Mouse (Mus musculus) CD8-positive naive resting alpha-beta T cell, adult 57 days (primary cell): ENCODE results near the gene Chst10. TPM values are rescaled to one million over a fixed set of nuclear protein-coding genes. Genes with fewer than 3 reads are reported as not detected.

Source experiments
- total RNA-seq: library from RNA; stranded (reverse); gene quantifications from one replicate; pipeline ENCODE4 v1.2.4, GENCODE M21; 2023

Gene Chst10
- total RNA-seq, result 26.3 TPM

GRCm38 (mm10) chr1:38897431-38898248 is at the start of gene Chst10:
Chst10 (minus strand) TSS chr1:38898161.

GRCm38 (mm10) chr1:38938849-38939248 is 40.9 kb upstream of the Chst10 start, which contains the start of gene Nms:
Nms (plus strand) TSS chr1:38939149.

GRCm38 (mm10) chr1:38836477-38836872 is 61.5 kb downstream of the Chst10 start, which contains the start of gene Lonrf2:
Lonrf2 (minus strand) TSS chr1:38836711.

Other genes with a start within 250 kb of the Chst10 start
- 141 TPM for gene Aff3, start 233.2 kb downstream of the Chst10 start, total RNA-seq
- not detected for gene Lonrf2, start 61.5 kb downstream of the Chst10 start, total RNA-seq
- gene Nms, start 41.0 kb upstream of the Chst10 start, total RNA-seq, result not detected
- gene Pdcl3, start 87.4 kb upstream of the Chst10 start, total RNA-seq, result 33.4 TPM